Mouse (Mus musculus): Measurements from ENCODE around the gene Kank1.

Kank1 gene

GRCm38 (mm10) chr19:25315458-25315889, 78.7 kb downstream of the Kank1 start:
- peak; percentile 8 to 11 for DNase-seq

GRCm38 (mm10) chr19:25315993-25316392, 79.2 kb downstream of the Kank1 start:
- no peak for DNase-seq

- no peak for DNase-seq
Observed at GRCm38 (mm10) chr19:25324265-25324664, 87.5 kb downstream of the Kank1 start.

- no peak for DNase-seq
Observed at GRCm38 (mm10) chr19:25325113-25326001, 88.6 kb downstream of the Kank1 start.

GRCm38 (mm10) chr19:25326002-25326300, 89.2 kb downstream of the Kank1 start:
- DNase-seq, result no peak

GRCm38 (mm10) chr19:25327633-25328032, 90.9 kb downstream of the Kank1 start:
- no peak for DNase-seq

GRCm38 (mm10) chr19:25334360-25334759, 97.6 kb downstream of the Kank1 start:
- peak in 1 of 2 experiments; percentile 56 for DNase-seq

GRCm38 (mm10) chr19:25336731-25337130, 100.0 kb downstream of the Kank1 start:
- no peak for DNase-seq

GRCm38 (mm10) chr19:25340630-25341620, 104.2 kb downstream of the Kank1 start:
- no peak for DNase-seq

- DNase-seq, result no peak
Observed at GRCm38 (mm10) chr19:25342026-25342425, 105.3 kb downstream of the Kank1 start.

- no peak for DNase-seq
Observed at GRCm38 (mm10) chr19:25343657-25344322, 107.0 kb downstream of the Kank1 start.

GRCm38 (mm10) chr19:25344371-25344770, 107.6 kb downstream of the Kank1 start:
- DNase-seq, result no peak

GRCm38 (mm10) chr19:25345972-25346371, 109.2 kb downstream of the Kank1 start:
- DNase-seq, result no peak

GRCm38 (mm10) chr19:25347515-25347914, 110.7 kb downstream of the Kank1 start:
- DNase-seq, result no peak

- no peak for DNase-seq
Observed at GRCm38 (mm10) chr19:25351257-25351955, 114.6 kb downstream of the Kank1 start.

- DNase-seq, result no peak
Observed at GRCm38 (mm10) chr19:25357094-25357493, 120.3 kb downstream of the Kank1 start.

- no peak for DNase-seq
Observed at GRCm38 (mm10) chr19:25358486-25359120, 121.8 kb downstream of the Kank1 start.

GRCm38 (mm10) chr19:25360571-25361029, 123.8 kb downstream of the Kank1 start:
- DNase-seq, result no peak

- no peak for DNase-seq
Observed at GRCm38 (mm10) chr19:25361956-25362355, 125.2 kb downstream of the Kank1 start.

GRCm38 (mm10) chr19:25365698-25366097, 128.9 kb downstream of the Kank1 start:
- DNase-seq, result no peak

GRCm38 (mm10) chr19:25366620-25367019, 129.8 kb downstream of the Kank1 start:
- DNase-seq, result no peak

GRCm38 (mm10) chr19:25370428-25370827, 133.7 kb downstream of the Kank1 start:
- DNase-seq, result no peak
